Mouse (Mus musculus) left cerebral cortex, postnatal 4 days (tissue): Measurements from ENCODE around the gene Csrp3. TPM values are rescaled to one million over a fixed set of nuclear protein-coding genes. Genes with fewer than 3 reads are reported as not detected.

Experiments used
- total RNA-seq, 2 experiments: library from RNA; stranded (reverse); gene quantifications; 2 replicates each; pipeline ENCODE4 v1.2.3; 2021

The Csrp3 gene
- total RNA-seq, 2 experiments from 2014 or later = not detected

Other genes with a start within 250 kb of the Csrp3 start
- not detected for gene Mrgprb3, start 204.2 kb downstream of the Csrp3 start, total RNA-seq
- gene Zdhhc13, start 59.0 kb downstream of the Csrp3 start, total RNA-seq = 10 to 100 TPM; 29.9 to 32.6 TPM
- 1 to 10 TPM; 3.2 to 4.4 TPM for gene E2f8, start 33.6 kb upstream of the Csrp3 start, total RNA-seq
- gene Nav2, start 60.7 kb upstream of the Csrp3 start, total RNA-seq = 100 to 1,000 TPM; 200 to 220 TPM